Mouse (Mus musculus): ENCODE data around the gene Ficd.
A peak's percentile ranks its signal among the peaks of the same experiment; 100 is the strongest.

The Ficd gene

DNA sequence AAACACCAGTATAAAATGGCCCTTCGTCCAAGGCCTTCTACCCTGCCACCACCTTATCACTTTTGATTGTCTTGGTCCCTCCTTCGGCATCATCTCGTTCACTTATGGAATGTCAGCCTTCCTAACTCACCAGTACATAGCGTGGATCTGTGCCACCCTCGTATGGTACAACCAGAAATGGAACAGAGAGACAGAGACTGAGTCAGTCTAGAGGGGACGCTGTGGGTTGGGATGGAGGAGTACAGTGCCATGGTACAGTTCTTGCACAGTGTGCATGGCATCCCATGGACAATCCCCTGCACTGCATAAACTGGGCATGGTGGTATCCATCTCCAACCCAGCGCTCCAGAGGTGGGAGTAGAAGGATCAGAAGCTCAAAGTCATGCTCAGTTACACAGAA is 6.9 kb upstream of the Ficd start:
- no peak for DNase-seq (ENCODE audit: low read depth, low spot score)

DNA sequence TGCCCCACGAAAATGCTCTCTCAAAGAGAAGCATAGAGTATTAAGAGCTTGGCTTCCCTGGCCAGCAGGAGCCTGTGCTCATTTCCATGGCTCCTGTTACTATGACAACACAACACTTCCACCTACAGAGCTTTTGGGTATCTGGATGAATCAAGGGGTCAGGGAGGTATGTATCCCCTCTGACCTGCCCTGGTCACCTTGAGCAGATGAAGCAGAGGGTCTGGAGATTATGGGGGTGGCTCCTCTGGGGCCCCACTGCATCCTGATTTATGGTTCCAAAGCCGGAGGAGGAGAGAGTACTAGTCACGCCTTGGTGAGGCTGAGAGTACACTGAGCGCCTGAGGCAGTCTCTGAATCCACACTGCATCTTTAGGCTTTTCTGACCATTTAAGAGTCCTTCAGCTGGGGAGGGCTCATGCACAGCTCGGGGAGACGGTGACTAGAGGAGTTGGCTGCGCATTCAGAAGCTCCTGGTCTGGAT is 4.9 kb upstream of the Ficd start:
- DNase-seq (ENCODE audit: low read depth, low spot score) = peak; percentile 70

DNA sequence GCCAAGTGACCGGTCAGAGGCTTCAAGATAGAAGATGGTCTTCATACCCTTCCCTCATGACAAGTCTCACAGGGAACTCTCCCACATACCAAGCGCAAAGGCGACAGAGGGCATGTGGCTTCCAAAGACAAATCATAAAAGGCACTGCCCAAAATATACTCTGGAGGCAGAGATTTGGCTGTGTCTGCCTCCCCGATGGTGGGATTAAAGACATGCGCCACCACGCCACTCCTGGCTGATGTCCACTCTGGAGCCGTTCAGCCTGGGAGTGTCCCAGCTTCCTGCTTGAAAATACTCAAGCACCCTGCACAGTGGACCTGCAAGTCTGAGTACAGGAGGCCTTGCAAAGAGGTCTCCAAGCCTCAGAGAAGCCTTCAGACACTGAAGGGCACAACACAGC is 4.4 kb upstream of the Ficd start:
- DNase-seq (ENCODE audit: low read depth, low spot score) = no peak

DNA sequence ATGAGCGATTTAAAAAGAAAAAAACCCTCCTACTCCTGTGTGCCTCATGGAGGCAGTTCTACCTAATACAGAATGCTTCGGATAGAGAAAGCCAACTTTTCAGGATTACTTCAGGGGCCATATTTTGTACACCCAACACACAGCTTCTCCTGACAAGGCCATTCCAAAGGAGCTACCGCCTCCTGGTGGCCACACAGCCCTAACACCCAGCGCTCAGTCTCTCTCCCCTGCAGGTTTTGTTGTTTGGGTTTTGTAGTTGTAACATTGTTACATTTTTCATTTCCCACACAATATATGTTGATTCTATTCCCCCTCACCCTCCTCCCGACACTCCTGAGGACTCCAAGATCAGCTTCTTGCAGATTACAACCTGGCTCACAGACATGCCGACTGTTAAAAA is 3.4 kb upstream of the Ficd start:
- DNase-seq (ENCODE audit: low read depth, low spot score) = peak; percentile 83

DNA sequence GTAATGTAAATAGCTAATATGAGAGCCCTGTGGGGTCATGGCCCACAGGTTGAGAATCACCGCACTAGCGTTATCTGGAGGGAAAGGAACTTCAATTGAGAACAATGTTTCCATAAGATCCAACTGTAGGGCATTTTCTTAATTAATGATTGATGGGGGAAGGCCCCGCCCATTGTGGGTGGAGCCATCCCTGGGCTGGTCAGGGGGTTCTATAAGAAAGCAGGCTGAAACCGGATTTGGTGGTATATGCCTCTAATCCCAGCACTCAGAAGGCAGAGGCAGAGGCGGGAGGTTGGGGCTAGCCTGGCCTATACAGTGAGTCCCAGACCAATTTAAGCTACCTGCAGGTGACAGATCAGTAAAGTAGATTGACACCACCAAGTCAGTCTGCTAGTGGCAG is 1.2 kb upstream of the Ficd start:
- no peak for DNase-seq (ENCODE audit: low read depth, low spot score)

DNA sequence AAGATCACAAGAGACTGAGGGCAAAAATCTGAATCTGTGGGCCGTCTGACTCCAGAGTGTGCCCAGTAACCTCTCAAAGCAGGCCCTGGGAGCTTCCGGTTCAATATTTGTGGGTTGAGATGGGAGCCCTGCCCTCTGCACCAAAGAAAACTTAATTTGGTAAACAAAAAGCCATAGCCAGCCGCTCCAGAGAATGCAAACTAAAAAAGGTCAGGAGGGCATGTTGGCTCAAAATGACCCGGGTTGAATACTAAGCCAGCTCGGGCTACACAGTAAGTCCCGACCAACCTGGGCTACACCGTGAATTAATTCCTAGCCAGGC is 619 bp upstream of the Ficd start:
- DNase-seq (ENCODE audit: low read depth, low spot score) = no peak

DNA sequence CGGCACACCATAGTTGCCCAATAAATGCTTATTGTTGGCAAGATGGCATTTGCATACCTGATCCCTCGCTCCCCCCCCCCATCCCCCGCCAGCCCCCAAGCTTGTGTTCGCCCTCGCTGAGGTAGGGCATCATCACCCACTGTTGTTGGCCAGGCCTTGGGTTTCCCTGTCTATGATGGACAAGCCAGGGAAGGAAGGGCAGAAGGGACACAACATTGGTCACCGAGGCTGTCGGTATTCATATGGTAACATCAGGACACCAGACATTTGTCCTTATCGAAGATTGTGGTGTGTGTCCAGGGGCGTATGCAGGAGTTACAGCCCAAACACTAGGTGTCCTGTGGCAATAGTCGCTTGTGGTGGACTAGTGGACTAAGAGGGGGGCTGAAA is 505 bp downstream of the Ficd start:
- no peak for DNase-seq (ENCODE audit: low read depth, low spot score)

DNA sequence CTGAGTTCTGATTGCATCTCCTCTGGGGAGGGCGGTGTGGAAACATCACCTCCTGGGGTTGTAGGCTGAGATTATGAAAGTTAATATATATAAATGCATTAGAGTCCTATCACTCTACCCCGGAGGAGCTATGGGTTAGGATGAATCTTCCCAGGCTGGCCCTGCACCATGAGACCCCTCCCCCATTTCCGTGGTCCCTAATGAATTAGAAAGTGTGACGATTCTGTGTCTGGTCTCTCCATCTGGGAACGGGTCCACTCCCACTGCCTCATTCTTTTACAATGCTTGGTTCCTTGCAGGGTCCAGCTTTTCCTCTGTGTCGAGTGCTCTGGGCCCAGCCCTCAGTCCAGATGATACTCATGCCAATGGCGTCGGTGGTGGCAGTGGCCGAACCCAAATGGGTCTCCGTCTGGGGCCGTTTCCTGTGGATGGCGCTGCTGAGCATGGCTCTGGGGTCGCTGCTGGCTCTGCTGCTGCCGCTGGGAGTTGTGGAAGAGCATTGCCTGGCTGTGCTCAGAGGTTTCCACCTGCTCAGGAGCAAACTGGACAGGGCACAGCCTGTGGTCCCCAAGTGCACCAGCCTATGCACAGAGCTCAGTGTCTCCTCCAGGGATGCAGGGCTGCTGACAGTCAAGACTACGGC is 1.0 kb downstream of the Ficd start:
- no peak for DNase-seq (ENCODE audit: low read depth, low spot score)

DNA sequence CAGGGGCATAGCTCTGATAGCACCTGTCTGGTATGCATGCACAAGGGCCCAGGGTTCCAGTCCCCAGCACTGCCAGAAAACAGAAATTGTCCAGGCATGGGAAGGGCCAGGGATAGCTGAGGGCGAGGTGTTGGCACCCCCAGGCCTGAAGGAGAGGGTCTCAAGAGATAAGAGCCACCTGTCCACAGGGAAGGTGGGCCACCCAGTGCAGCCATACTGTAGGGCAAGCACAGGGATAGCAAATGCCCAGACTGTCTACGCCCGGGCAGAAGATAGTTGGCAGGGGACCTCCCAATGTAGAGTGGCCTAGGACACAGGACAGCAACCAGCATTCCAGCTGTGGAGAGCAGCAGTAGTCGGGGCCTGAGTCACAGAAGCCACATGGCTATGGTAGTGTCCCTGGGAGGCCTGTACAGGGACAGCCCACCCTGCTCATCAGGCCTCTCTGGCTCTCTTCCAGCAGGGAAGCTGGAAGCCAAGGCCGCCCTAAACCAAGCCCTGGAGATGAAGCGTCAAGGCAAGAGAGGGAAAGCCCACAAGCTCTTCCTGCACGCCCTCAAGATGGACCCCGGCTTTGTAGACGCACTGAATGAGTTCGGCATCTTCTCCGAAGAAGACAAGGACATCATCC is 2.1 kb downstream of the Ficd start:
- DNase-seq (ENCODE audit: low read depth, low spot score) = no peak

DNA sequence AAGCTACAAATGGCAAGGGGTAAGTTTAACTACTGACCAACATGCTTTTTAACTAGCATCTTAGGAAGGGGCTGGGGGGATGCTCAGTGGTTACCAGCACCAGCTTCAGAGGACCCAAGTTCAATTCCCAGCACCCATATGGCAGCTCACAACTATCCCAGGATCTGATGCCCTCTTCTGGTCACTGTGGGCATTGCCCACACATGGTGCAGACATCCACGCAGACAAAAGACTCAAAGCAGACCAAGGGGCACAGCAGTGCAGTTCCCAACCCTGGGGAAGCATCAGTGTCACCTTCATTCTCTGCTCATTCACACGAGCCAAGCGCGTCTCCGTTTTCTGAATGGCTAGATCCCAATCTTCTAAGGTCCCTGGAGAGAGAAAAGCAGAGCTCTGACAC is 12.0 kb downstream of the Ficd start:
- DNase-seq (ENCODE audit: low read depth, low spot score) = no peak

DNA sequence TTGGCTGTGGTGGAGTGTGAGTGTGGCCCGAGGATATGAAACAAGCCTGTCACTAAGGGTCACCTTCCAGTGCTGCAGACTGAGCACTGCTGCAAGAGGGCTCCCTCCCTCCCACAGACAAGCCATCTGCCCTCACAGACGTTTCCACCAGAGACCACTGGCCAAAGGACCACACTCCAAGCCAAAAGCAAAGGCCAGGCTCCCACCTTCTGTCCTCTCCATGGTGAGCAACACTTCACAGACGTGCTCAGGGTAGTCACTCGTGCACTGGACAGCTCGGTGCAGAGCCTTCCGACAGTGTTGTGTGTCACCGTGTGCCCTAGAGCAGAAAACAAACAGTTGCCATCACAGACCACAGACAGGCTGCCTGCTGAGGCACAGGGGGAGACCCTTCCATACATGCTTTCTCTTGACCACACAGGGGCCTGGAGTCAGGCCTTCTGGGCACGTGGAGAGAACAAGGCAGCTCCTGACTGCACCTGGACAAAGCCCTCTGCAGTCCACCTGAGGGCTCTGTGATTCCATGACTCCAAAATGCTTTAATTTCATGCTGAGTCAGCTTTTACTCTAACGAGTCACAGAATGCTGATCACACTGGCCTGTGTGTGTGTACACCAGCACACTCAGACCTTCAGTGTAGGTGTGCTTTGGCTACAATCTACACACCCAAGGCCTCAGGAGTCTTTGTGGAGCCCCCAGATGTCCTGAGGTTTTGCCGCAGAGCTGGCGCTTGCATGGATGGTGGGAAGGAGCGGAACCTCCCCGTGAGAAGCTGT is 13.1 kb downstream of the Ficd start:
- no peak for DNase-seq (ENCODE audit: low read depth, low spot score)

DNA sequence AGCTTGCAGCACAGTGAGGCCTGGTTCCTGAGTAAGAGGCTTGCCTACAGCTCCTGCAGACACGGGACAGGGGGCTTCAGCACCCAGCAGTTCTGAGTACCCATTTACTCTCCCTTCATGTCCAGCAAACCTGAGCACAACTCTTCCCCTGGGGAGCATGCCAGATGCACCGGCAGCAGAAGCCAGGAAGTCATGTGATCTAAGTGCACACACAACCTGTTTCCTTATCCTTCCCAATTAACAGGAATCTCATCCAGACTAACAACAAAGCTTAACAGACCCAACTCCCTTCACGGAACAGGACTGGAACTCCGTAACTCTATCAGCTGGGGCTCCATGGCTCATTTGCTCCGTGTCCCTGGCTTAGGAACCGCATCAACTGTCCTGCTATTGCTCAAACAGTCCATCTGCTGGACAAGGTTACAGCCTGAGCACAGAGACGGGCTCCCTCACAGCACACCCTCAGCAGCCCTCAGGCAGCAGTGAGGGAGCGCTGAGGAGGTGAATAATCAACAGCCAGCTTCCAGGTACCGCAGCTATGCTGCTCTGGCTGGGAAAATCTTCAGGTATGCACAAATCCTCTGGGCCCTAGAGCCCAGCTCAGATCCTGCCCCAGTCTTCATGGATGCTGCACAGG is 16.0 kb downstream of the Ficd start:
- DNase-seq (ENCODE audit: low read depth, low spot score) = peak; percentile 57

DNA sequence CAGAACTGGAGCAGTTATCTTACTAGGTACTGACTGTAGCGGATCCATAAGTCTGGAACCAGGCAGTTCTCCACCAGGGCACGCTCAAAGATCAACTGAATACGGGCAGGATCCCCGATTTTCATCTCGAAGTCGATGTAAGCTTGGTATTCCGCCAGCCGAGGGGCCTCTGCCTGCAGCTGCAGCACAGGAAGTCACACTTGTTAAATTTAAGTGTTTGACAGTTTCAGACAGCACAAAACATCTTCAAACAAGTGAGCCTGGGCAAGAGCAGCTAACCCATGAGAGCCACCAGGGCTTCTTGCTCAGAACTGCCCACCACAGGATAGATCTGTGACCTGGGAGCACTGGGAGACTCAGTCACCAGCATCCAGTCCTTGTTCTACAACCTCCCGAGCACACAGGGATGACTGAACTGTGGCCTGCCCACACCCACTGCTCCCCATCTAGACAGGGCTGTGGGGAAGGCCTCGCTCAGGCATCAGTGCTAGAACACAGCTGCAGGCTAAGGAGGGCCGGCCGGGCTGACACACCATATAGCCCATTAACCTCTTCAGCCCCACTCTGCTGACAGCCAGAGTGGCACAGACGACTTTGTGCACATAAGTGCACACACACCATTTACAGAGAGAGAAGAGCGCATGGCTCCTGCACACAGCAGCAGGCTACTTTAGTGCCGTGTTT is 19.9 kb downstream of the Ficd start:
- DNase-seq (ENCODE audit: low read depth, low spot score) = no peak

DNA sequence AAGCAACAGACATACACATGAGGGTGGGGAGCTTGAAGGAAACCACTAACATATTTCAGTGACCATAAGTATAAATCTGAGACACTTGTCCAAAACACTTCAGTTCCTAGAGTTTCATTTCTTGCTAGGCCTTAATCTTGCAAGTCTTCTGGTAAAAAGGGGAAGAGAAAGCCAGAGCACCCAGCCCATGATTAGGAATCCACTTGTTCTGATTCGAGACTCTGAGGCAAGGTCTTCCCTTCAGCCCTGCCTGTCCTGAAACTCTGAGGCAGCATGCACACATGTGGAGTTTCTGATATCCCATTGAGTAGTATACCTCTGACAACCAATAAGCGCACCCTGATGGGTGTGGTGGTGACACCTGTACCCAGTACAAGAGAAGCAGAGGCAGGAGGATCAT is 26.0 kb downstream of the Ficd start:
- no peak for DNase-seq (ENCODE audit: low read depth, low spot score)

DNA sequence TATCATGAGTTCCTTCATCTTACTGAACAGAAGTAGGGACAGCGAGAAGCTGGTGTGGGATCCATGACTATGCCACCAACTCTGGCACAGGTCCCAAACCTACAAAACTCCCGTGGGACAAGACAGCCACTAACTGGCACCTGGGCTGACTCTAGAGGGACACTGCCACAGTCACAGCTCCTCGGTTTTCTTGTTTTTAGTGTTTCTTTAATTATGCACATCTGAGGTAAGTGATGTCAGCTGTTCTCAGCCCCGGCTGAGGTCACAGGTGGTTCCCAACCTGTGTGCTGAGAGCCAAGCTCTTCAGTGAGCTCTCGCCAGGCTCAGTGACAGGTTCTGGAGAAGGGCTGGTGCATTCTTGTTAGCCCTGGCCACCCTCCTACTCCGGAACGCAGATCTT is 28.8 kb downstream of the Ficd start:
- no peak for DNase-seq (ENCODE audit: low read depth, low spot score)

DNA sequence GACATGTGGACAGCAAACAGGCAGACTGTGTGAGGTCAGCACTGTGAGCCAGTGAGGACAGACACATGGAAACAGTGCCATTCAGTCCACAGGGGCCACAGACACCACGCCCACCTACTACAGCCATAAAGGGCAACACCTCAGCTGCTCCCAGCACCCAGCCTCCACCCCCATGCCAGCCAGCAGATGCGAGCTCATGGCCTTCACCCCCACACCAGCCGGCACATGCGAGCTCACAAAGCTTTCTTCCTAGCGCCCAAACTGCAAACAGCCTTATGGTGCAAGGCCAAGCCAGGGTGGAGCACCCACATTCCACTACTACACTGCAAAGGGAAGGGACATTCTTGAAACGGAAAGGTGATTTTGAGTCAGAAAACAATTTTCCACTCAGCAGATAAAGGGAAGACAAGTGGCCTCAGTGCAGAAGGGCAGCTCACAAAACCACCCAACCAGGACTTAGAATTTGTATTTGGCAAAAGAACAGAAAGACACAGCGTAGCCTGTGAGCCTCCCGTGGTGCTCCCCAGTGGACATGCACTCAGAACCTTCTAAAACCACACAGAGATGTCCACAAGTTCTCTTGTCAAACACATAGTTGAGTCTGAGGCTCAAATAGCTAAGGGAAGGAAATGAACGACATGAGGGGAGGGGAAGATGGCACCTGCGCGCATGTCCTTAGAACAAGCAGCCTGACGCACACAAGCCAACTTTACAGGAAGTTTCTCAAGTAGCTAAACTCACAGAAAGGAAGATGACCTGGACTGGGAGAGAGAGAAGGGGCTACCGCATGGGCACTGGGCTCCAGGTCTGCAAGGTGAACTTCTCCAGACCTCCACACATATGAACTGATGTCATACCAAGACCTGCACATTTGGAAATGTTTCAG is 30.3 kb downstream of the Ficd start:
- DNase-seq (ENCODE audit: low read depth, low spot score) = peak; percentile 45

DNA sequence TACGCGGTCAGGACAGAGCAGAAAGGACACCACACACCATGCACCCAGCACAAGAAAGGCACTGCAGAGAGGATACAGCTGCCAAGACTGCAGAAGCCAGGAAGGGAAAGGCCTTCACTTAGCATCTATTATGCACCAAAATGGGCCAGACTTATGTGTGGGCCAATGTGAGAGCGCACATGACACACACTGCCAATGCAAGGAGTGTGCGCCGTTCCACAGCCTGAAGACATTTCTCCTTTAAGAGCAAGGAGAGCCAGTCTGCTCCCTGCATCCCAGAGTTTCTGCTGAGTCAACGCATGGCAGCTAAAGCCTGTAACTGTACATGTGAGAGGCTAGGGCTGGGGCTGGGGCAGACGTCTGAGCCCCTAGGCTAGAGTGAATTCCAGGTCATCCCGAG is 33.2 kb downstream of the Ficd start:
- DNase-seq (ENCODE audit: low read depth, low spot score) = peak; percentile 66

DNA sequence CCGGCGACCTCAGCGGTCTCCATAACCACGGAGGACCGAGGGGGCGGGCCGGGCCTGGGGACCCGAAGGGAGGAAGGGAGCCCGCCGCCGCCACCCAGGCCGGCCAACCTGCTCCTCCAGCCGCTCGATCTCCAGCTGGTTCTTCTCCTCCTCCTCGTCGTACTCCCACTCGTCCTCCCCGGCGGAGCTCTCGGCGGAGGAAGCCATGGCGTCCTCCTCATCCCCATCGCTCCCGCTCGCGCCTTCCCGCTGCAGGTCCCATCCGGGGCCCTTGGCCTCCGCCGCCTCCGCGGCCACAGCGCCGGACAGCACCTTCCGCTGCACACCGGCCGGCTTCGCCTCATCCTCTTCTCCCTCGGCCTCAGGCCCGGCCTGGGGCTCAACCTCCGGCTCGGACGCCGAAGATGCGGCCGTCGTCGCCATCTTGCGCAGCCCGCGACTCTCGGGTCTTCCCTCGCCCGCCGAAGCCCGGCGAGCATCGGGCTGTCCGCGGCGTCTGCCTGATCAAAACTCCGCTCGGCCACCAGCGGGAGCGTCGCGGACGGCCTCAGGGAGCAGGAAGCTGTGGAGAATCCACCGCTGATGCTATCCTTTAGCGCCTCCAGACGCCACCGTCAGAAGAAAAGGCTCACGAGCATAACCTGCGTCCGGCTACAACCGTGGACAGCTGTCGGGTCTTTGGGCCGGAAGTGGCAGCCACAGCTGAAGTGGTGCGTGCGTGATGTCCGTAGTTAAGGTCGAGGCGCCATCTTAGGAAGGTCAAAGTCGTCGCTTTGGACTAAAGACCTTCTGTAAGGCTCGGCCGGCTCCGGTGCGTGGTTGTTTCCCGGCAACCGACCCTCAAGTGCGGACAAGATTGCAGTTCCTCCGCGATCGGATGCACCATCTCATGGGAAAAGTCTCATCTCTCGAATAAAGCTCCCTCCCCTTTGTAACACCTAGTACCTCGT is 35.9 kb downstream of the Ficd start:
- DNase-seq (ENCODE audit: low read depth, low spot score) = peak; percentile 97

DNA sequence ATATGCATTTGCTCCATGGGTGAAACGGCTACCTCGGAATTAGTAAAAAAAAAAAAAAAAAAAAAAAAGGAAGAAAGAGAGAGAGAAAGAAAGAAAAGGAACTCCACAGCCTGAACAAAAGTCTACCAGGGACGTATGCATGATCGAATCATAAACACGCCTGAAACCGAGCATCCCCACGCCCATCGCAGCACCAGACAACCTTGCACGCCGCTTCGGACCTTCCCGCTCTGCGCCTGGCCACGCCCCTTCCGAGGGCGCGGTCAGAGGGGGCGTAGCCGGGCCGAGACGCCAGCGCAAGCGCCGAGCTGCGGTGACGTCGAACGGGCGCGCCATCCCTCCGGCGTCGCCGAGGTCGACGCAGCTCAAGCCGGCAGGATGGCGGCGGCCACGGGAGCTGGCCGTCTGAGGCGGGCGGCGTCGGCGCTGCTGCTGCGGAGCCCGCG is 36.9 kb downstream of the Ficd start, which contains the start of the genes Sart3 and Iscu:
Gene Sart3 (minus strand): TSS at position 61 of the 446 bp plus-strand sequence.
Gene Iscu (plus strand): TSS at position 299 of the 446 bp plus-strand sequence.
- DNase-seq (ENCODE audit: low read depth, low spot score) = peak; percentile 98

All from brain, adult 2 months (tissue).